Mouse (Mus musculus) lung, adult 2 months (tissue): ENCODE measurements around the gene Spdye4c.

Source experiments
- CTCF ChIP-seq: fragments of 200-500 bp; IDR thresholded peaks from 2 replicates; pipeline ENCODE4 v1.5.1; 2011; ENCODE audit warnings: mild to moderate bottlenecking, low read length, control low read depth; ENCODE audit not compliant: insufficient read depth
- POLR2A ChIP-seq: fragments of 200-500 bp; IDR thresholded peaks from 2 replicates; pipeline ENCODE4 v1.6.1; 2011; ENCODE audit warnings: low read depth, mild to moderate bottlenecking, control low read depth, low read length, borderline replicate concordance; ENCODE audit errors: extremely low read depth

DNA sequence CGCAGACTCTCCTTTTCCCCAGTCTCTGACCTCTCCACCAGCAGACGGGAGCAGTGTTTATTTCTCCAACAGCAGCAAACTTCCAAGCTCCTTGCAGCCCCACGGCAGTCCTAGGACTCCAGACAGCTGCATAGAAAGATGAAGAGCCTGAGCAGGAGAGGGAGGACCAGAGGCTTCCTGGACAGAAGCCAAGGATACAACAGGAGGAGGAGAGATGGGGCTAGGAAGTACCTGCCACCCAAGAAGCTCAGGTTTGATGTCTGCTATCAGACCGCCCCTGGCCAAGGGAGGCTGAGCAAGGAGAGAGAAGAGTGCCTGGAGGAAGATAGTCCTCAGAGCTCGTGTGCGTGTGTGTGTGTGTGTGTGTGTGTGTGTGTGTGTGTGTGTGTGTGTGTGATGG is 41.0 kb upstream of the Spdye4c start:
- TF ChIP-seq POLR2A (no peak), CTCF (no peak)
